Mouse (Mus musculus) cerebral cortex, adult 2 months (tissue): ENCODE data around the gene Sez6.

ENCODE experiments used
- WGBS: fragments of 180-500 bp; shearing (Covaris S2); methylation state at CpG from one replicate; pipeline ENCODE4 v1.1.7; 2018; 5-methylcytosine and 5-hydroxymethylcytosine counted together

The Sez6 gene

GRCm38 (mm10) chr11:77947860-77948259, 17.3 kb downstream of the Sez6 start:
- WGBS, result 30% methylated on average over 9 of the region's 9 CpGs

- WGBS, result 47% methylated on average over 12 of the region's 12 CpGs
Observed at GRCm38 (mm10) chr11:77950125-77950685, 19.6 kb downstream of the Sez6 start.

- WGBS, result 51% methylated on average over 5 of the region's 5 CpGs
Observed at GRCm38 (mm10) chr11:77950797-77951228, 20.2 kb downstream of the Sez6 start.

GRCm38 (mm10) chr11:77953671-77954070, 23.1 kb downstream of the Sez6 start:
- WGBS, result 68% methylated on average over 9 of the region's 9 CpGs

- WGBS, result 47% methylated on average over 3 of the region's 3 CpGs
Observed at GRCm38 (mm10) chr11:77956428-77956827, 25.8 kb downstream of the Sez6 start.

GRCm38 (mm10) chr11:77958268-77958667, 27.7 kb downstream of the Sez6 start:
- WGBS, result 36% methylated on average over 2 of the region's 2 CpGs

GRCm38 (mm10) chr11:77958932-77959331, 28.3 kb downstream of the Sez6 start:
- WGBS, result 73% methylated on average over 9 of the region's 9 CpGs

- 31% methylated on average over 9 of the region's 9 CpGs for WGBS
Observed at GRCm38 (mm10) chr11:77960199-77960598, 29.6 kb downstream of the Sez6 start.

GRCm38 (mm10) chr11:77960898-77961297, 30.3 kb downstream of the Sez6 start:
- 58% methylated on average over 5 of the region's 5 CpGs for WGBS

- WGBS, result 90% methylated on average over 10 of the region's 10 CpGs
Observed at GRCm38 (mm10) chr11:77962946-77963345, 32.3 kb downstream of the Sez6 start.

GRCm38 (mm10) chr11:77964415-77965095, 34.0 kb downstream of the Sez6 start:
- 33% methylated on average over 19 of the region's 19 CpGs for WGBS

GRCm38 (mm10) chr11:77965101-77966036, 34.8 kb downstream of the Sez6 start:
- 12% methylated on average over 17 of the region's 17 CpGs for WGBS

GRCm38 (mm10) chr11:77966037-77966391, 35.4 kb downstream of the Sez6 start:
- WGBS, result 22% methylated on average over 5 of the region's 5 CpGs

GRCm38 (mm10) chr11:77967114-77967513, 36.5 kb downstream of the Sez6 start:
- WGBS, result 1% methylated on average over 4 of the region's 4 CpGs

- 71% methylated on average over 4 of the region's 4 CpGs for WGBS
Observed at GRCm38 (mm10) chr11:77968786-77969185, 38.2 kb downstream of the Sez6 start.

- WGBS, result 73% methylated on average over 6 of the region's 6 CpGs
Observed at GRCm38 (mm10) chr11:77970718-77971117, 40.1 kb downstream of the Sez6 start.

- WGBS, result 73% methylated on average over 7 of the region's 7 CpGs
Observed at GRCm38 (mm10) chr11:77973520-77973919, 42.9 kb downstream of the Sez6 start.

- 52% methylated on average over 15 of the region's 15 CpGs for WGBS
Observed at GRCm38 (mm10) chr11:77974325-77974724, 43.7 kb downstream of the Sez6 start.

- 47% methylated on average over 4 of the region's 4 CpGs for WGBS
Observed at GRCm38 (mm10) chr11:77975873-77976272, 45.3 kb downstream of the Sez6 start.

GRCm38 (mm10) chr11:77978161-77978560, 47.6 kb downstream of the Sez6 start:
- 87% methylated on average over 6 of the region's 6 CpGs for WGBS

- WGBS, result 80% methylated on average over 8 of the region's 8 CpGs
Observed at GRCm38 (mm10) chr11:77979221-77979809, 48.7 kb downstream of the Sez6 start.
